Mouse (Mus musculus) heart, postnatal 25 days (tissue): ENCODE results near the gene Hapln1. TPM values are rescaled to one million over a fixed set of nuclear protein-coding genes. Genes with fewer than 3 reads are reported as not detected.

ENCODE experiments used
- DNase-seq: peaks from one replicate; pipeline ENCODE4 v3.0.0; 2022; ENCODE audit warnings: low spot score
- intact Hi-C: fragments of 180-260 bp; cut with DNase I; formaldehyde crosslinking; loops from one replicate; pipeline ENCODE4 v1.15.1; 2025
- total RNA-seq, 2 experiments: library from RNA; stranded (reverse); gene quantifications; 2 replicates each; pipeline ENCODE4 v1.2.3; 2021

Gene Hapln1
- total RNA-seq, 2 experiments from 2014 or later = 0.36 to 0.53 TPM

DNA sequence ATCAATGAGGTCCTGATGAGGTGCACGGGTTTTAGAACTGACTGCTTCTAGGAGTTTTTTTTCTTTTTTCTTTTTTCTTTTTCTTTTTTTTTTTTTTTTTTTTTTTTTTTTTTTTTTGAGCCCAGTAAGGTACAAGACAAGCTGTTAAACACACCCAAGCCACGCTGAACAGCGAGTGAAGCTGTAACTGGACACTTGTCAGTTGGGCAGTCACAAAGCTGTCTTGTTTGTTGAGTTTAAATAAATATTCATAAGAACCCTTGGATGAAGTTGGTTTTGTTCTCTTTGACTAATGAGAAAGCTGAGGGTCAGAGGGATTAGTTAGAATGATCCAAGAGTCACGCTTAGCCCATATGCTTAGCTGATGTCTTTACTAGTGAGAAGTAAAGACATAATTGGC, 55.5 kb downstream of the Hapln1 start:
- DNase-seq = no peak
- intact Hi-C loops = no loop called here

DNA sequence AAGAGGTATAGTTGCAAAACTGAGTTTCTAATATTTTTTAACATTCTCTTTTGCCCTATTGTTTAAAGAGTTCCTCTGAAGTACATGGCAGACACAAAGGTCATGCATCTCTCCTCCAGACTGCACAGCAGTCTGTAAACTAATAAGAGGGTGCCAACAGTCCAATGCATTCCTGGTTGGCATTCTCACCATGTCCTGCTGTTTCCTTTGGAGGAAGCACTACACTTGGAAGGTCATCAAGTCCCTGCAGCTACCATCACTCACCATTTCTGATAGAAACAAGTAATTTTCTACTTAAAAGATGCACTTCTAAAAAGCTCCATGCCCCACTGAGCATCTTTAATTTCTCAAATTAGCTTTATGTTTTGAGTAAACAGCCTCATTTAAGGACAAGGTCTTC, 57.8 kb downstream of the Hapln1 start:
- intact Hi-C loops = no loop called here
- DNase-seq = no peak

DNA sequence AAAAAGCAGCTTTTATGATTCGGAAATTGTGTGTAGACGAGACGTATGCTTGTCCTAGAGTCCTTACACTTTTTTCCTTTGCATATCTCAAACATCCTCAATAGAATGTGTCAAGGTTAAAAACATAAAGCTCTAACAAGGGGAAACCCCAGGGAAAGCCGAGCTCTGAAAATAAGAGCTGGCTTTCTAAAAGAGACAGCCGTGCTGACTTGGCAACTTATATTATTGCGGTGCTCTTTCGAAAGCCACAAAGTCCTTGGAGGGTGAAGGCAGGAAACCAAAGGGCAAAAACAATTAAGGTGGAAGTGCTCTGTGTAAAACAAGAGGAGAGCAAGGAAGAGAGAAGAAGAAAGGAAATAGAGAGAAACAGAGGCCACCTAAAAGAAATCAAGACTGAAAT, 60.9 kb downstream of the Hapln1 start:
- intact Hi-C loops = no loop called here
- DNase-seq = no peak

DNA sequence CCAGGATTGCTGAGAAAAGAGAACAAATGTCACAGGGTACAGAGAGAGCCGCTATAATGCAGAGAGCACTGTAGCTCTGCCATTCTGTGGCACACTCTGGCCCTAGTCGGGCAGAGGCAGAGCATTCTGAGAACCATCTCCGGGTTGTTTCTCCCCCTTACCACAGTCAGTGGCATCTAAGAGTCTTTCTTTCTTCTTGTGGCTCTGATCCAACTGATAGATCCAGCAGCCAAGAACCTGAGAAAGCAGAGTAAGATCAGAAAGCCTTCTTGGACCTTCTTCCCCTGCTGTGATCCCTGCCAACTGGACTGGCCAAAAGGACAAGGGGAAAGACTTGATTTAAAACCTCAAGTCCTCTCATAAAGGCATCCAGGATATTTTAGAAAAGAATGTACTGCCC, 63.7 kb downstream of the Hapln1 start:
- intact Hi-C loops = no loop called here
- DNase-seq = no peak

DNA sequence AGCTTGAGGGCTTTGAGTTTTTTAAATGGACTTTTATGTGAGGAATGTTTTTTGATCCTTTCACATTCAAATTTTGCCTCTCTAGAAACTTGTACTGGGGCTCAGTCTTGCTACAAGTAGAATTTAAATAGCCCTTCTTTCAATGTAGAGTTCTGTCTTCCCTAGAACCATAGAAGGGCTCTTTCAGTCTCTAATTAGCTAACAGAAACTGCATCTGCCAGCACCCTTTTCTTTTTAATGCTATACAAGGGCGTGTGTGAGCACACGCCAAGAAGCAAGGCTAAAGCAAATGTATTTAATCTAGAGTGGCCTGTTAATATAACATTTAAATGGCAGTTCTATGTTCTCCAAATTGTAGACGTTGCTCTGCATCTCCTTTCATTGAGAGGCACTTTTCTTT, 67.8 kb downstream of the Hapln1 start:
- intact Hi-C loops = no loop called here
- DNase-seq = no peak

DNA sequence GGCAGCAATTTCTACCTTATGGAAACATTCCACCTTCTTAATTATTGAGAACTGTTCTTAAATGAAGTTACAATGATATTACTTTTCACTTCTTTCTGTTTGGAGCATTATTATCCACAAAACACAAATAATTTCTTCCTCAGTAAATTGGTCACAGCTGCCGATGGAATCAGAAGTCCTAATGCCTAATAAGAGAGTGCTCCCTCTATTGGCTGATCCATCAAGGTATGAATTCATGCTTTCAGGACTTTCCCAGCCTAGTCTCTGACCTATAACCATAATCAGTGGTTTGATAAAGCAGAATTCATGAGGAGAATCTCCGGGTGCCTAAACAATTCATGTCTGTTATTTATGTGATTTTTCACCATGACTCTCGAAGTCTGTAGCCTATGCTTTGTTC, 79.5 kb downstream of the Hapln1 start:
- intact Hi-C loops = no loop called here
- DNase-seq = no peak

DNA sequence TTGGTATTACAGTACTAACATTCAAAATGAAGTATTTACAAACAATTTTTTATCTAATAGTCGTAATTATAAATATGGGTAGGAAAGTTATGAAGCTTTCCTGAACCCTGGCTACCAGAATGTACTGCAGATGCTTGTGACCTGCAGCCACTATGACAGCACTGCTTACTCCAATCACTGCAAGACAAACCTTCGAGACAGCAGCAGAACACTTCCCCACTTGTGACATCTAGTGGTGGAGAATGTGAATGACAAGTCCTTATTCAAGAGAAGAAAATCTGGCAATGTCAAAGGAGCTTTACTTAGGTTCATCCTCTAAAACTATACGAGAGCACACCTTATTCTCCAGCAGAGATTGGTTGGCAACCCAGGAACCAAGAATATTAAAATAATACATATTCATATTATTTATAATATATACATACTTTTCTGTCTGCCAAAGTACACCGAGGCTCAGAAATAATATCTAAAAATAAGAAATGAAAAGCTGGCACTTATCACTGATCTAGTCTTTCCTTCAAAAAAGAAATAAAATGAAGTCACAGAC, 94.6 kb downstream of the Hapln1 start:
- intact Hi-C loops = loop anchor here (1.0 kb wide), 1 partner anchor 86 kb away; no protein-coding TSS in a partner anchor
- DNase-seq = no peak

DNA sequence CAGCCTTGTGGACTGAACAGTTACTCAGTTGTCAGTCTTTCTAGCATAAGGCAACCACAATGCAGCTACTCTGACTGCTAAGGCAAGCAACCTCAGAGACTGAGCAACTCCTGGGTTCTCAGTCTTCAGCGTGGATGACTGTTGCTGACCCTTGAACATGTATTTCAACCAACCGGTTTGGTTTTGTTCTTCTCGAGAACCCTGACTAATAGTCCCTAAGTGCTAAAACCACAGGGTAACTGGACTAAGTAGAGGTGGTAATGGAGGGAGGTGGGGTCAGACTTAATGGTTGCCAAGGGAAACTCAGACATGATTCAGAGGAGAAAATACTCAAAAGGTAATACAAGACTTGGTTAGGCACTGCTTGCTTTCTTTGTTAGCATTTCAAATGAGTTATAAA, 97.4 kb downstream of the Hapln1 start:
- intact Hi-C loops = no loop called here
- no peak for DNase-seq

DNA sequence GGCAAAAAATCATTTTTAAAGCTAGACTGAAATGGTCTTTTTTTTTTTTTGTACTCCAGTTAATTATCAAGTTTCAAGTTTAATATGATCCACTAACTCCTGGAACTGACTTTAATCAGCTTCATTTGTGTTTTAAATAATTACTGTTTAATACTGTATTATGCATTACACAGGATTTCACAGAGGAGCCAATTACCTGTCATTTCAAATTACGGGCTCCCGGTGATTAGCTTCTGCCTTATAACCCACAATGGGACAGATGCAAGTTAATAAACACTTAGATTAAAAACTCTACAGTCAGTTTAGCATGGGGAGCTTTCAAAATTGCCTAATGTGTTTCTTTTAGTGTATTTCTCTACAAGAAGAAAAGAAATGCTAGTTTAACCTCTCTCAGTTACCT, 106.0 kb downstream of the Hapln1 start:
- intact Hi-C loops = no loop called here
- no peak for DNase-seq

DNA sequence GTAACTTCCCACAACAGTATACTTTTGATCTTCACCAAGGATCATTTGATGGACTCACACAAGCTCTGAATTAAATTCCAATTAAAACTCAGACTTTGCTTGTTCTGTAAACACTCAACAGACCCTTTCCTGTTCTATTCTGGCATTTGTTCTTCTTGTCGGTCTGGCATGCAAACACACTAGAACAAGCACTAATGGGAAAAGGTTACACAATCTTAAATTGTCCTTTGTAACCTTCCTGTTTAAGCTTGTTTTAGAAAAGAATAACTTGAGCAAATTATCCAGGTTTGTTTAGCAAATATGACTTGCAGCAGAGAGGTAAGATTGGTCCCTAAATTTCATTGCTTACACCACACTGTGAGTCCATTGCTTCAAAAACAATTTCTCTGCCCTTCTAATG, 113.2 kb downstream of the Hapln1 start:
- no peak for DNase-seq
- intact Hi-C loops = no loop called here

DNA sequence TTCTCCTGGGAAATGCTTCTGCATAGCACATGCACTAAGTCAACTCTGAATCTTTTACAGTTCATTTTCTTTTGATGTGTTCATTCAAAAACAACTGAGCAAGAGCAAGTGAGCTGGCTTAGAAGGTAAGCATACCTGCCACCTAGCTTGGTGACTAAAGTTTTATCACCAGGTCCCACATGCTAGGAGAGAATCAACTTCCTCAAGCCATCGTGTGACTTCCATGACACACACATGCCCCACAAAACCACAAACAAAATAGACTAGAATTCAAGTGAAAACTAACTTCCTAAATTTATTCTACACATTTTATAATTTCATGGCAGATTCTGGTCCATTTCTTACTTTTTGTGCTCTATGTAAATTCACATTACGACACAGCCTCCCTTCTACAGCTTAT, 113.7 kb downstream of the Hapln1 start:
- DNase-seq = no peak
- intact Hi-C loops = no loop called here

DNA sequence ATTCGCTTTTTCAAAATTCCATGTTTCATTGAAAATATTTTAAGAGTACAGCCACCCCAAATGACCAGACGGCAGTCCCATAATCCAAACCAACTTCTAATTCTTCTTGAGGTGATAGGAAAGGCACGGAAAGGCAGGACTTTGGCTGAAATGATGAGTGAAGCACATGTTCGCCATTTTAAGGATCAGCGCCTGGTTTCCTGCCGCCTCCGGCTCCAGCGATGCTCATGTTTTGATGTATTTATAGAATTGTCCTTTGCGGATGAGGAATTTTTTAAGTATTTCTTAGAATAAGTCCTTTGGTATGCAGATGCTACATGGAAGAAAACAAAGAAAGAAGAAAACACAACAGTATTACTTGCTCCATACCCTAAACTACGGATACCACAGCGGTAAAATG, 117.5 kb downstream of the Hapln1 start:
- DNase-seq = no peak
- intact Hi-C loops = no loop called here

Other genes with a start within 250 kb of the Hapln1 start
- gene Vcan, start 202.7 kb downstream of the Hapln1 start, total RNA-seq = 10 to 100 TPM; 11.4 to 11.7 TPM